Mouse (Mus musculus): ENCODE results near the gene Cbx4. TPM values are rescaled to one million over a fixed set of nuclear protein-coding genes. Genes with fewer than 3 reads are reported as not detected.

Gene Cbx4
- total RNA-seq, 4 experiments from 2014 or later = 2.1 to 3.0 (median 2.2) TPM

GRCm38 (mm10) chr11:119041750-119042465, 44.1 kb downstream of the Cbx4 start:
- no peak for DNase-seq (ENCODE audit: low spot score in 2 of 2)

- DNase-seq (ENCODE audit: low spot score in 2 of 2) = no peak
Measured at GRCm38 (mm10) chr11:119041325-119041716, 44.7 kb downstream of the Cbx4 start.

GRCm38 (mm10) chr11:119040600-119041324, 45.3 kb downstream of the Cbx4 start, which contains the start of gene Cbx8:
TSS of gene Cbx8 (minus strand) at chr11:119040969.
- DNase-seq (ENCODE audit: low spot score in 2 of 2) = peak; percentile 98 to 99

- no peak for DNase-seq (ENCODE audit: low spot score in 2 of 2)
Measured at GRCm38 (mm10) chr11:119039732-119040512, 46.1 kb downstream of the Cbx4 start.

- no peak for DNase-seq (ENCODE audit: low spot score in 2 of 2)
Measured at GRCm38 (mm10) chr11:119038744-119039484, 47.1 kb downstream of the Cbx4 start.

- DNase-seq (ENCODE audit: low spot score in 2 of 2) = no peak
Measured at GRCm38 (mm10) chr11:119037780-119038401, 48.1 kb downstream of the Cbx4 start.

- no peak for DNase-seq (ENCODE audit: low spot score in 2 of 2)
Measured at GRCm38 (mm10) chr11:119036934-119037779, 48.9 kb downstream of the Cbx4 start.

- DNase-seq (ENCODE audit: low spot score in 2 of 2) = no peak
Measured at GRCm38 (mm10) chr11:119036447-119036846, 49.6 kb downstream of the Cbx4 start.

GRCm38 (mm10) chr11:119035686-119036165, 50.3 kb downstream of the Cbx4 start:
- DNase-seq (ENCODE audit: low spot score in 2 of 2) = no peak

- DNase-seq (ENCODE audit: low spot score in 2 of 2) = no peak
Measured at GRCm38 (mm10) chr11:119035094-119035685, 50.8 kb downstream of the Cbx4 start.

GRCm38 (mm10) chr11:119034635-119035034, 51.4 kb downstream of the Cbx4 start:
- no peak for DNase-seq (ENCODE audit: low spot score in 2 of 2)

GRCm38 (mm10) chr11:119033874-119034558, 52.0 kb downstream of the Cbx4 start:
- peak; percentile 57 to 72 for DNase-seq (ENCODE audit: low spot score in 2 of 2)

Other genes starting within 250 kb of the Cbx4 start
- gene Rbfox3, start 174.6 kb downstream of the Cbx4 start, total RNA-seq (2022) = under 1 TPM in 1 of 4 experiments, not detected in 3; 0.20 TPM
- not detected for gene Enpp7, start 98.0 kb downstream of the Cbx4 start, total RNA-seq (2022)
- gene Cbx2, start 63.3 kb downstream of the Cbx4 start, total RNA-seq (2022) = 1 to 10 TPM in 1 of 4 experiments, under 1 TPM in 3; 0.29 to 1.1 (median 0.68) TPM
- gene Cbx8, start 45.3 kb downstream of the Cbx4 start, total RNA-seq (2022) = 1 to 10 TPM; 1.1 to 3.3 (median 2.5) TPM
- 10 to 100 TPM; 31.6 to 45.5 (median 40.5) TPM for gene Tbc1d16, start 142.3 kb upstream of the Cbx4 start, total RNA-seq (2022)
- 1 to 10 TPM in 1 of 4 experiments, not detected in 3; 1.3 TPM for gene Ccdc40, start 142.4 kb upstream of the Cbx4 start, total RNA-seq (2022)
- 100 to 1,000 TPM; 187 to 198 (median 192) TPM for gene Gaa, start 181.7 kb upstream of the Cbx4 start, total RNA-seq (2022)
- 10 to 100 TPM; 30.7 to 53.1 (median 42.8) TPM for gene Eif4a3, start 213.9 kb upstream of the Cbx4 start, total RNA-seq (2022)
- gene Card14, start 221.5 kb upstream of the Cbx4 start, total RNA-seq (2022) = under 1 TPM; 0.10 to 0.25 (median 0.22) TPM